Mouse (Mus musculus) granulocyte monocyte progenitor cell, adult 5-6 weeks (primary cell): ENCODE results near the gene Atg13. TPM values are rescaled to one million over a fixed set of nuclear protein-coding genes. Genes with fewer than 3 reads are reported as not detected.

ENCODE experiments used
- total RNA-seq, 2 experiments: library from RNA; stranded (forward) in 1 of 2; stranded (reverse) in 1 of 2; fragments of 200-712, 200-1000 nt in 1 of 2; fragments of >200 nt in 1 of 2; fragmentation: Nextera tagmentation in 1 of 2; gene quantifications; 2 replicates each; pipeline ENCODE4 v1.2.3; 2014 to 2017

Gene Atg13
- total RNA-seq, 2 experiments from 2014 or later: 5.2 to 31.5 TPM

Other genes starting within 250 kb of the Atg13 start
- gene Ckap5, start 183.8 kb downstream of the Atg13 start, total RNA-seq (2014; fragmentation: Nextera tagmentation): 44.9 and 84.2 TPM in 2 replicates
- gene Ckap5, start 183.8 kb downstream of the Atg13 start, total RNA-seq (2017): 80.5 and 87.9 TPM in 2 replicates
- gene F2, start 74.2 kb downstream of the Atg13 start, total RNA-seq (2014; fragmentation: Nextera tagmentation): not detected in 2 replicates
- gene F2, start 74.2 kb downstream of the Atg13 start, total RNA-seq (2017): not detected in 2 replicates
- 7.0 and 10.3 TPM in 2 replicates for gene Zfp408, start 60.8 kb downstream of the Atg13 start, total RNA-seq (2014; fragmentation: Nextera tagmentation)
- 5.8 and 8.7 TPM in 2 replicates for gene Zfp408, start 60.8 kb downstream of the Atg13 start, total RNA-seq (2017)
- 66.5 and 81.6 TPM in 2 replicates for gene Arhgap1, start 60.7 kb downstream of the Atg13 start, total RNA-seq (2014; fragmentation: Nextera tagmentation)
- 33.2 and 40.2 TPM in 2 replicates for gene Arhgap1, start 60.7 kb downstream of the Atg13 start, total RNA-seq (2017)
- gene Harbi1, start 276 bp upstream of the Atg13 start, total RNA-seq (2014; fragmentation: Nextera tagmentation): 9.2 and 12.2 TPM in 2 replicates
- gene Harbi1, start 276 bp upstream of the Atg13 start, total RNA-seq (2017): 10.0 and 18.2 TPM in 2 replicates
- gene Ambra1, start 19.6 kb upstream of the Atg13 start, total RNA-seq (2014; fragmentation: Nextera tagmentation): 27.0 and 28.1 TPM in 2 replicates
- gene Ambra1, start 19.6 kb upstream of the Atg13 start, total RNA-seq (2017): 13.3 and 24.6 TPM in 2 replicates
- gene Chrm4, start 216.7 kb upstream of the Atg13 start, total RNA-seq (2014; fragmentation: Nextera tagmentation): not detected in 2 replicates
- gene Chrm4, start 216.7 kb upstream of the Atg13 start, total RNA-seq (2017): 0.26 TPM in 1 of 2 replicates, not detected in the other
- 1.3 and 4.1 TPM in 2 replicates for gene Mdk, start 221.7 kb upstream of the Atg13 start, total RNA-seq (2014; fragmentation: Nextera tagmentation)
- gene Mdk, start 221.7 kb upstream of the Atg13 start, total RNA-seq (2017): not detected in 2 replicates
- gene Gm9821, start 235.1 kb upstream of the Atg13 start, total RNA-seq (2014; fragmentation: Nextera tagmentation): not detected in 2 replicates
- 0.21 TPM in 1 of 2 replicates, not detected in the other for gene Gm9821, start 235.1 kb upstream of the Atg13 start, total RNA-seq (2017)